Mouse (Mus musculus) cortical plate, adult 2 months (tissue): Measurements from ENCODE around the gene Pygm. TPM values are rescaled to one million over a fixed set of nuclear protein-coding genes. Genes with fewer than 3 reads are reported as not detected.

Experiments
- H3K27ac ChIP-seq: fragments of 200-500 bp; 2 replicates; pipeline ENCODE4 v1.5.1; 2012; ENCODE audit warnings: low read length, control low read depth, inconsistent platforms; ENCODE audit not compliant: insufficient read depth
- H3K4me1 ChIP-seq: fragments of 200-500 bp; 2 replicates; pipeline ENCODE4 v1.6.1; 2011; ENCODE audit warnings: low read length; ENCODE audit not compliant: control insufficient read depth, insufficient read depth
- H3K4me3 ChIP-seq: fragments of 200-500 bp; 2 replicates; pipeline ENCODE4 v1.5.1; 2011; ENCODE audit warnings: mild to moderate bottlenecking, low read length, control low read depth; ENCODE audit not compliant: insufficient read depth
- CTCF ChIP-seq: fragments of 200-500 bp; IDR thresholded peaks from 2 replicates; pipeline ENCODE4 v1.5.1; 2011; ENCODE audit warnings: mild to moderate bottlenecking, control low read depth, low read length; ENCODE audit not compliant: insufficient read depth; ENCODE audit errors: extremely low read depth
- POLR2A ChIP-seq: fragments of 200-500 bp; IDR thresholded peaks from 2 replicates; pipeline ENCODE4 v1.6.1; 2011; ENCODE audit warnings: mild to moderate bottlenecking, low read length, control low read depth; ENCODE audit not compliant: insufficient read depth; ENCODE audit errors: extremely low read depth
- polyA plus RNA-seq: library from polyadenylated mRNA; depleted of rRNA; stranded (reverse); fragments of >200 nt; gene quantifications from 2 replicates; pipeline ENCODE4 v1.2.3, GENCODE M21; 2012

The Pygm gene
- polyA plus RNA-seq, 1 experiment = 46.2 TPM

DNA sequence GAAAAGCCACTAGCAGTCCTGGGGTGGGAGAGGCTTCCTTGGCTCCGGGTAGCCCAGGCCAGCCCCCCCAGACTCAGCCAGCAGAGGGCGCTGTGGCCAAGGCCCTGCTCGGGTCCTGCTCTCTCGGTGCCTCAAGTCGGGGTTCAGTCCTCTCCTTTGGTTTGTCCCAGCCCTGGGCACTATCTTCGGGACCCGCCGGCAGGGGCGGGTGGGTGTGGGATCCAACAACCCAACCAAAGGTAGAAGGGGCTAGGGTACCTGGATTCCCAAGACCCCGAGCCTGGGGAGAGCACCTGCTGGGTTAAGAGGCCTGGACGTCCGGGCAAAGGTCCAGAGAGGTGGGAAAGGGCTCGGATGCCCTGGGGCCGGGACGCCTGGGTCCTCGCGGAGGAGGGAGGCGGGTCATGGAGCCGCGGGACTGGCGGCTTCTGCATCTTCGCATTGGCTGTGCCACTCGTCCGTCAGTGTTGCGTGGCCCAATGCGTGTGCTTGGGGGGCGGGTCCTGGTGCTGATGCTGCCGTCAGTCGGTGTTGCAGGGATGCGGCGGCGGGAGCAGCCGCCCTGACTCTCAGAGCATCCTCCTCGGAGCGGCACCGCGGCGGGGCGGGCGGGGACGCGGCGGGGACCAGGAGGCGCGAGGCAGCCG is 34.2 kb downstream of the Pygm start, which contains the start of gene Nrxn2:
TSS of gene Nrxn2 (plus strand) at position 499 of the 647 bp plus-strand sequence.
- H3K4me3 ChIP-seq = peak within 1 kb of the TSS; percentile 87
- peak; percentile 93 for TF ChIP-seq POLR2A
- peak; percentile 55 for TF ChIP-seq CTCF
- peaks cover 19% of the 10 kb centered on the region for H3K4me1 ChIP-seq
- peak within 1 kb of the TSS; percentile 49; the same call in 1 of the 2 replicates for H3K27ac ChIP-seq

GRCm38 (mm10) chr19:6418984-6419692 is 34.9 kb downstream of the Pygm start:
- H3K4me3 ChIP-seq = peak overlapping the region; percentile 87
- TF ChIP-seq CTCF = no peak
- no peak for TF ChIP-seq POLR2A
- H3K27ac ChIP-seq = no peak overlapping the region
- peaks cover 23% of the 10 kb centered on the region for H3K4me1 ChIP-seq

- Histone ChIP-seq H3K4me1 (peaks cover 26% of the 10 kb centered on the region), H3K27ac (no peak overlapping the region), H3K4me3 (peak overlapping the region; percentile 87)
- TF ChIP-seq CTCF (no peak), POLR2A (no peak)
Measured at GRCm38 (mm10) chr19:6419805-6420310, 35.7 kb downstream of the Pygm start.

DNA sequence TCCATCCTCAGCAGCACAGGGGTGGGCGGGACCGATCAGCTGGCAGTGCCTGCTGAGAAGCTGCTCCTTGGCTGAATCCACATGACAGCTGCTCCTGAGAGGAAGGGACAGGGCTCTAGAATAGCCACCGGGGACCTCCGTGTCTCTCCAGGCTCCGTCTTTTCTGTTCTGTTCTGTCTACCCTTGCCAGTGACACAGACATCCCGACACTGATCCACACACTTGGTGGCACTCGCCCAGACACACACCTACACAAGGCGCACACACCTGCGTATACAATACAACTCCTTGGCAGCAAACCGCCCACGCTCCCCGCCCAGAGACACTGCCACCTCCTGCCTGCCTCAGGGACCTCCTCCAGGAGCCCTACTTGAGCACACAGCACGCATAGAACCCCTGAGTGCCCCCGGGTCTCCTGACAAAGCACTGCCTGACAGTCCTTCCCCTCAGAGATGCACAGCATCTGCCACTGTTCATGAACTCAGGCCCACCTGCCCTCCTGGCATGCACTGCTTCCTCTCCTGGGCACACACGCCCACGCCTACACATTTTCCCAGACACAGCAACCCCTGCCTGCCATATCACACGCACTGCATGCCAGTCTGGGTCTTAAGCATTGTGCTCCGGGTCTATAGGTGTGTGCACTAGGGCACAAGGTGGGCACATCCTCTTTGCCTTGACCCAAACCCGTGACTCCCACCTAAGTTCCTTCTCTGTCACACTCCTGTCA is 36.4 kb downstream of the Pygm start:
- TF ChIP-seq POLR2A (no peak), CTCF (no peak)
- peak overlapping the region; percentile 87 for H3K4me3 ChIP-seq
- H3K27ac ChIP-seq = no peak overlapping the region
- peaks cover 26% of the 10 kb centered on the region for H3K4me1 ChIP-seq

GRCm38 (mm10) chr19:6421211-6421590 is 37.0 kb downstream of the Pygm start:
- Histone ChIP-seq H3K4me3 (peak overlapping the region; percentile 87), H3K27ac (no peak overlapping the region), H3K4me1 (peaks cover 24% of the 10 kb centered on the region)
- TF ChIP-seq CTCF (no peak), POLR2A (no peak)

GRCm38 (mm10) chr19:6422014-6422413 is 37.8 kb downstream of the Pygm start:
- H3K4me3 ChIP-seq = no peak overlapping the region
- peaks cover 20% of the 10 kb centered on the region for H3K4me1 ChIP-seq
- TF ChIP-seq CTCF = no peak
- TF ChIP-seq POLR2A = no peak
- H3K27ac ChIP-seq = no peak overlapping the region

DNA sequence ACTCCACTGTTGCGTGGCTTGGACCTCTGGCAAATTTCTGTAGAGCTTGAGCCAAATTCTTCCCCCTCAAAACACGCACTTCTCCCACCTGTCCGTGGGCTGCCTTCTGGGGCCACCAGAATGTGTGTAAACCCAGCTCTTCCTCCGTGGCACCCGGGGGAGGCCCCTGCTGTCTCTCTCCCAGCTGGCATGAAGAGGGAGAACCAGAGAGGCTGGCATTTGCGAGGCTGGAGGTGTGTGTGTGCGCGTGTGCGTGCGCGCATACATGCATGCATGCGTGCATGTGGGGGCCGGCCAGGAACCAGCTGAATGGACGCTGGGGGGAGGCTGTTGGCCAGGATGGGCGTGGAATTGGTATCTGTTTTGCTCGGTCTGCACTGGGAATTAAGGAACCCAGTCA is 39.0 kb downstream of the Pygm start:
- no peak for TF ChIP-seq CTCF
- TF ChIP-seq POLR2A = no peak
- no peak overlapping the region for H3K4me3 ChIP-seq
- H3K27ac ChIP-seq = no peak overlapping the region
- peaks cover 22% of the 10 kb centered on the region for H3K4me1 ChIP-seq

DNA sequence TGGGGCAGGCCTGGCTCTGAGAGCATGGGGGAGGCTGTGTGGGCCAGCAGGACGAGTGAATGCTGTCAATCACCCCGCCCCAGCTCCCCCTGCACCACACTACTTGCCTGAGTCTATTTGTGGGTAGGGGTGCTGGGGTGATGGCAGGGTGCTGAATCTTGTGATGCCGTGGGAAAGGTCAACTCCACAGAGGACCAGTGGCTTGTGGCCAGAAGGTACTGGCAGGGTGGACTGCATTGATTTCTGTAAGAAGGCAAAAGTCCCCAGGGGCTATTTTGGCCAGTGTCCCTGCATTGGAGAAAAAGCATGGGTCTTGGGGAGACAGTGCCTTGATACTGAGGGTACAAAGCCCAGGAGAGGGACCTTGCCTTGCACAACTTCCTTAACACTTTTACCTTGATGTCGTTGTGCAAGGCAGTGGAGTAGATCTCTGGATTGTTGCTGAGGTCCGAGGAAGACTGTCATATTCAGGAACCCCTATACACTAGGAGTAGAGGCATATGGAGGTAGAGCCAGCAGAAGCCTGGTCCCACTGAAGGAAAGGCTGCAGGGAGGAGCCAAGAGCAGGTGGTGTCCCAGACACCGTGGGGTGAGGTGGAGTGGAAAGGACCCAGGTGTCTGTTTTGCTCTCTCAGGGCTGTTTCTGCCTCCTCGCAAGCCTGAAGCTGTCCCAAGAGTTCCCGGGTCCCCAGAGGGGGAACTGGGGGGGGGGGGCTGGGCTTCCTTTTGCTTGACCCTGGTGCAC is 40.1 kb downstream of the Pygm start:
- H3K27ac ChIP-seq = no peak overlapping the region
- TF ChIP-seq POLR2A (no peak), CTCF (no peak)

DNA sequence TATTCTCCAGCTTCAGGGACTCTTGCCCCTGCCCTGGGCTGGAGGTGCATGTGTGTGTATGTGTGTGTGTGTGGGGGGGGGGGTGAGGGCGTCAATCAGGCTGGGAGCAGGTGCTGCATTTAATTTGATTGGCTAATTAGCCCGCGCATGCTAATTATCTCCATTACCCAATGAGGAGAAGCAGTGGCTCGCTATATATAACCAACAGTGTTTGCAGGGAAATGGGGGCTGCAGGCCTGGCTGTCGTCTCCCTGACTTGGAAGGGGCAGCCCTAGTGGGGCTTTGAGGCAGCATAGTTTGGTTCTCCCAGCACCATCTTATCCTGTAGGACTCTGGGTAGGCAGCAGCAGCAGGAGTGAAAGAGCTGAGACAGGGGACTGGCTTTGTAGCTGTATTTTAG is 41.4 kb downstream of the Pygm start:
- no peak overlapping the region for H3K4me3 ChIP-seq
- TF ChIP-seq CTCF = no peak
- TF ChIP-seq POLR2A = no peak
- no peak overlapping the region for H3K27ac ChIP-seq
- peaks cover 23% of the 10 kb centered on the region for H3K4me1 ChIP-seq

More for the DNA sequence above, 40.1 kb downstream of the Pygm start:
- Histone ChIP-seq H3K4me3 (no peak overlapping the region), H3K4me1 (peaks cover 22% of the 10 kb centered on the region)
